Mouse (Mus musculus) cerebellum, postnatal 25 days (tissue): Measurements from ENCODE around the gene Ybx3.
A peak's percentile ranks its signal among the peaks of the same experiment; 100 is the strongest.

ENCODE experiments used
- DNase-seq, 2 experiments: peaks; one replicate each; pipeline ENCODE4 v3.0.0; 2021; ENCODE audit warnings: mixed read lengths in 2 of 2

Ybx3 gene

GRCm38 (mm10) chr6:131388040-131389021 is at the start of gene Ybx3:
Gene Ybx3 (minus strand): TSS chr6:131388476.
- DNase-seq = peak; percentile 92 to 96

- DNase-seq = no peak
Observed at GRCm38 (mm10) chr6:131436626-131437025, 48.4 kb upstream of the Ybx3 start.

GRCm38 (mm10) chr6:131434088-131434487 is 45.8 kb upstream of the Ybx3 start:
- no peak for DNase-seq

GRCm38 (mm10) chr6:131433153-131434048 is 45.1 kb upstream of the Ybx3 start:
- DNase-seq = peak; percentile 28 to 51

- DNase-seq = peak; percentile 13 to 39
Observed at GRCm38 (mm10) chr6:131421572-131421971, 33.3 kb upstream of the Ybx3 start.

GRCm38 (mm10) chr6:131419614-131420013 is 31.3 kb upstream of the Ybx3 start:
- no peak for DNase-seq

- peak; percentile 7 to 14 for DNase-seq
Observed at GRCm38 (mm10) chr6:131418770-131419169, 30.5 kb upstream of the Ybx3 start.

GRCm38 (mm10) chr6:131411116-131411843 is 23.0 kb upstream of the Ybx3 start:
- no peak for DNase-seq

GRCm38 (mm10) chr6:131406957-131407356 is 18.7 kb upstream of the Ybx3 start:
- no peak for DNase-seq

- DNase-seq = no peak
Observed at GRCm38 (mm10) chr6:131405896-131406295, 17.6 kb upstream of the Ybx3 start.

GRCm38 (mm10) chr6:131405174-131405573 is 16.9 kb upstream of the Ybx3 start:
- no peak for DNase-seq

GRCm38 (mm10) chr6:131404260-131404659 is 16.0 kb upstream of the Ybx3 start:
- no peak for DNase-seq

- DNase-seq = no peak
Observed at GRCm38 (mm10) chr6:131403036-131403435, 14.8 kb upstream of the Ybx3 start.

- no peak for DNase-seq
Observed at GRCm38 (mm10) chr6:131402606-131403005, 14.3 kb upstream of the Ybx3 start.

- DNase-seq = no peak
Observed at GRCm38 (mm10) chr6:131401259-131401658, 13.0 kb upstream of the Ybx3 start.

- DNase-seq = no peak
Observed at GRCm38 (mm10) chr6:131396650-131397049, 8.4 kb upstream of the Ybx3 start.

GRCm38 (mm10) chr6:131393873-131394660 is 5.8 kb upstream of the Ybx3 start:
- no peak for DNase-seq

- peak; percentile 64 to 70 for DNase-seq
Observed at GRCm38 (mm10) chr6:131387221-131388039, 846 bp downstream of the Ybx3 start.

GRCm38 (mm10) chr6:131386416-131387019 is 1.8 kb downstream of the Ybx3 start:
- peak in 1 of 2 experiments; percentile 17 for DNase-seq

- DNase-seq = no peak
Observed at GRCm38 (mm10) chr6:131385469-131385868, 2.8 kb downstream of the Ybx3 start.
